Mouse (Mus musculus) limb, embryonic 15.5 days (tissue): ENCODE measurements around the gene Rps12. TPM values are rescaled to one million over a fixed set of nuclear protein-coding genes. Genes with fewer than 3 reads are reported as not detected.

Source experiments
- ATAC-seq: fragments of 200-750 bp; cut with Nextera tagmentation; 2 replicates; pipeline ENCODE4 v1.8.0; 2017; ENCODE audit warnings: low read depth, moderate TSS enrichment; ENCODE audit not compliant: insufficient number of reproducible peaks, low FRiP score, low TSS enrichment
- H3K27ac ChIP-seq: fragments of 300-500 bp; sonication (generic); 2 replicates; pipeline ENCODE4 v1.5.1; 2015; ENCODE audit warnings: moderate library complexity, mild to moderate bottlenecking, inconsistent platforms
- H3K27me3 ChIP-seq: fragments of 300-500 bp; sonication (generic); 2 replicates; pipeline ENCODE4 v1.6.1; 2015; ENCODE audit warnings: inconsistent platforms
- H3K36me3 ChIP-seq: fragments of 300-500 bp; sonication (generic); 2 replicates; pipeline ENCODE4 v1.6.1; 2015; ENCODE audit warnings: inconsistent platforms
- H3K4me1 ChIP-seq: fragments of 300-500 bp; sonication (generic); 2 replicates; pipeline ENCODE4 v1.6.1; 2015; ENCODE audit warnings: inconsistent platforms
- H3K4me2 ChIP-seq: fragments of 300-500 bp; sonication (generic); 2 replicates; pipeline ENCODE4 v1.6.1; 2015; ENCODE audit warnings: mild to moderate bottlenecking, inconsistent platforms
- H3K4me3 ChIP-seq: fragments of 300-500 bp; sonication (generic); 2 replicates; pipeline ENCODE4 v1.5.1; 2015; ENCODE audit warnings: mild to moderate bottlenecking, inconsistent platforms
- H3K9ac ChIP-seq: fragments of 300-500 bp; sonication (generic); 2 replicates; pipeline ENCODE4 v1.6.1; 2015; ENCODE audit warnings: inconsistent platforms
- H3K9me3 ChIP-seq: fragments of 300-500 bp; sonication (generic); 2 replicates; pipeline ENCODE4 v1.6.1; 2016; ENCODE audit warnings: inconsistent platforms
- WGBS: fragments of 180-500 bp; shearing (Covaris S2); methylation state at CpG from one replicate; pipeline ENCODE4 v1.1.7; 2015; 5-methylcytosine and 5-hydroxymethylcytosine counted together
- polyA plus RNA-seq: library from polyadenylated mRNA; unstranded; fragments of >200 nt; fragmentation: Nextera tagmentation; extraction: Ambion mirVana; gene quantifications from 2 replicates; pipeline ENCODE4 v1.2.1, GENCODE M21; 2015

Rps12 gene
- polyA plus RNA-seq, 1 experiment from 2014 or later = 214 TPM

- no peak overlapping the region for H3K9ac ChIP-seq
- no peaks in the 10 kb centered on the region for H3K9me3 ChIP-seq
- H3K4me3 ChIP-seq = no peak overlapping the region
- no peak overlapping the region for H3K4me2 ChIP-seq
- no peaks in the 10 kb centered on the region for H3K27me3 ChIP-seq
- peaks cover 18% of the 10 kb centered on the region for H3K4me1 ChIP-seq
- peak overlapping the region; percentile 14; the same call in 1 of the 2 replicates for H3K27ac ChIP-seq
- no peak for ATAC-seq
- 33% methylated on average over 2 of the region's 2 CpGs for WGBS
- H3K36me3 ChIP-seq = peaks cover 45% of the 10 kb centered on the region
These were observed 4.1 kb downstream of the Rps12 start for GRCm38 (mm10) chr10:23782855-23783492.

- Histone ChIP-seq H3K4me2 (no peak overlapping the region), H3K36me3 (peaks cover 45% of the 10 kb centered on the region), H3K27me3 (no peaks in the 10 kb centered on the region), H3K4me3 (no peak overlapping the region), H3K27ac (no peak overlapping the region), H3K9ac (no peak overlapping the region), H3K9me3 (no peaks in the 10 kb centered on the region), H3K4me1 (peaks cover 20% of the 10 kb centered on the region)
- 77% methylated on average over 11 of the region's 11 CpGs for WGBS
- ATAC-seq = no peak
These were observed 5.0 kb downstream of the Rps12 start for GRCm38 (mm10) chr10:23781760-23782735.

DNA sequence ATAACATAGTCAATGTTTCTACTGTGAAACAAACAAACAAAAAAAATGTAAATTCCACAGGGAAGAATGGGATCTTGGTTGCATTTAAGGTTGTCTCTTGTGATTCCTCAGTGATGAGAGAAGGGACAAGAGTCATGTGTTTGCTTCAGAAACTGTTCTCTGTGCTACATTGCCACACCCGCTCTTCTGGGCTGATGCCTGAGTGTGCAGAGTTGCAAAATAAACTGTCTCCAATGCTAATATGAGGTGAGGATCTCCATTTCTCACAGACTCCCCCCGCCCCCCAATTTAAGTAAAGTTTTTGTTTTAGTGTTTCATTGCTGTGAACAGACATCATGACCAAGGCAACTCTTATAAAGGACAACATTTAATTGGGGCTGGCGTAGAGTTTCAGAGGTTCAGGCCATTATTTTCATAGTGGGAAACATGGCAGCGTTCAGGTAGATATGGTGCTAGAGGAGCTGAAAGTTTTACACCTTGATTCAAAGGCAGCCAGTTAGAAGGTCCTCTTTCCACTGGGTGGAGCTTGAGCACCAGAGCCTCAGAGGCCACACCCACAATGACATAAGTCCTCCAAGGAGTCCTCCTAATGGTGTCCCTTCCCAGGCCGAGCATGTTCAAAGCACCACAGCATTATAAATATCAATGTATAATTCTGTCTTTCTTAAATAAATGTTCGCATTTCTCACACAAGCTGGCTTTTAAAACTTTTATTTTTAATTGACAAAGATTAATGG lies 6.4 kb downstream of the Rps12 start:
- Histone ChIP-seq H3K9ac (no peak overlapping the region), H3K4me2 (no peak overlapping the region), H3K4me3 (no peak overlapping the region), H3K36me3 (peaks cover 44% of the 10 kb centered on the region), H3K9me3 (no peaks in the 10 kb centered on the region), H3K4me1 (peaks cover 13% of the 10 kb centered on the region), H3K27me3 (no peaks in the 10 kb centered on the region), H3K27ac (no peak overlapping the region)
- ATAC-seq = no peak
- 80% methylated on average over 6 of the region's 6 CpGs for WGBS

DNA sequence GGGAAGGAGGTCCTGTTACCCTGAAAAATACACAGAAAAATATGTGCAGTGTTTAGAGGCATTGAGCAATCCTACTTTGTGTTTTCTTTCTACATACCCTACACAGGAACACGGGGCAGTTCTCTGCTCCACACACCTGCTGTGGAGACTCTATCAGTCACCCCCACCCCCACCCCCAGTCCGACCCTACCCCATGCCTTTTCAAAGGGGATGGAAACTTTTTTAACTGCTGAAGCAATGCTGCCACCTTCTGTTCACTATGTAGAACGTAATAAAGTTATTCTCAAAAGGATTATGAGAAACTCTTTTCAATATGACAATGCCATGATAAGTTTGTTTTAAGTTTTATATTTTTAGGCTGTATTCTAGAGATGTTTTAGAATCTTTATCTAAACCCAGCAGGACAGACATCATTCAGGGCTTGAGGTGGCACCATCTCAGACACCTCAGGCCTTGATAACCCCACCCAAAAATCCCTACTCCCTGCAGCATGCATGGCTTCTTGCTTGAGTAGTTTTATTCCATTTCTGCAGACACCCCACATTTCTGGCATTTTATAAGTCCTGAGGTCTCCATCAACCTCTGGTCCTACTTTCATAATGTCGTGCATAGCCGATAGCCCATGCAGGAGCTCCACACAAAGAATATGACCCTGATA lies 9.7 kb downstream of the Rps12 start:
- Histone ChIP-seq H3K4me1 (0 out of 2 replicates have a peak, but pooled peaks cover 3% of the 10 kb centered on the region), H3K36me3 (peaks cover 15% of the 10 kb centered on the region), H3K9me3 (no peaks in the 10 kb centered on the region), H3K9ac (no peak overlapping the region), H3K4me2 (no peak overlapping the region), H3K27ac (no peak overlapping the region), H3K4me3 (no peak overlapping the region), H3K27me3 (no peaks in the 10 kb centered on the region)
- no peak for ATAC-seq
- WGBS = 32% methylated on average over 5 of the region's 5 CpGs

- Histone ChIP-seq H3K27me3 (no peaks in the 10 kb centered on the region), H3K4me2 (no peak overlapping the region), H3K9me3 (no peaks in the 10 kb centered on the region), H3K4me3 (no peak overlapping the region), H3K4me1 (0 out of 2 replicates have a peak, but pooled peaks cover 3% of the 10 kb centered on the region), H3K36me3 (no peaks in the 10 kb centered on the region), H3K9ac (no peak overlapping the region), H3K27ac (no peak overlapping the region; the same call in 1 of the 2 replicates)
- no peak for ATAC-seq
- 34% methylated on average over 7 of the region's 7 CpGs for WGBS
These were observed 32.9 kb downstream of the Rps12 start for GRCm38 (mm10) chr10:23754166-23754565.

Other genes with a start within 250 kb of the Rps12 start
- 14.2 and 16.0 TPM in 2 replicates for gene Slc18b1, start 9.7 kb upstream of the Rps12 start, polyA plus RNA-seq
- gene Vnn3, start 64.2 kb upstream of the Rps12 start, polyA plus RNA-seq = 0.15 TPM in 1 of 2 replicates, not detected in the other
- 0.60 and 0.97 TPM in 2 replicates for gene Vnn1, start 107.4 kb upstream of the Rps12 start, polyA plus RNA-seq
- not detected in 2 replicates for gene Taar1, start 133.1 kb upstream of the Rps12 start, polyA plus RNA-seq
- not detected in 2 replicates for gene Taar2, start 151.3 kb upstream of the Rps12 start, polyA plus RNA-seq
- gene Taar3, start 162.3 kb upstream of the Rps12 start, polyA plus RNA-seq = not detected in 2 replicates
- gene Taar4, start 173.2 kb upstream of the Rps12 start, polyA plus RNA-seq = not detected in 2 replicates
- not detected in 2 replicates for gene Taar5, start 183.4 kb upstream of the Rps12 start, polyA plus RNA-seq
- not detected in 2 replicates for gene Taar6, start 198.4 kb upstream of the Rps12 start, polyA plus RNA-seq
- gene Taar7a, start 206.2 kb upstream of the Rps12 start, polyA plus RNA-seq = not detected in 2 replicates
- gene Taar7b, start 212.7 kb upstream of the Rps12 start, polyA plus RNA-seq = not detected in 2 replicates
- gene Taar7d, start 239.9 kb upstream of the Rps12 start, polyA plus RNA-seq = not detected in 2 replicates